Mouse (Mus musculus) lung, postnatal 25 days (tissue): ENCODE results near the gene Nrxn1.

Experiments used
- DNase-seq: peaks from one replicate; pipeline ENCODE4 v3.0.0; 2022; ENCODE audit warnings: low spot score

The Nrxn1 gene

DNA sequence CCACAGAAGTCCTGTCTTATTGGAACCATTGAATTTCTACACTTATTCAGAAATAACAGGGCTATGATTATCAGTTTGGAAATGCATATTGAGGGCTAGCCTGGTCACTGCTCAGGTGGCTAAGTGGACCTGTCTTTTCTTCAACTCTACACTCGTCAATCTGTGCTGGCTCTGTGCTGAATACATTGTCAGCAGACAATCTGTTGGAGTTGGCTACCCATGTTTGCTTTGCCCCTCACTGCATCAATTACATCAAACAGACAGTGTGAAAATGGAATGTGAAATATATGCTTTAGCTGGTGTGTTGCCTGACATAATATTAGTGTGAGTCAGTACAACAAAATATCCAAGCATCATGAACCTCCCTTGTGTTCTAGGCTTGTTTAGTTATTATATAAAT is 438.4 kb downstream of the Nrxn1 start:
- DNase-seq = no peak

DNA sequence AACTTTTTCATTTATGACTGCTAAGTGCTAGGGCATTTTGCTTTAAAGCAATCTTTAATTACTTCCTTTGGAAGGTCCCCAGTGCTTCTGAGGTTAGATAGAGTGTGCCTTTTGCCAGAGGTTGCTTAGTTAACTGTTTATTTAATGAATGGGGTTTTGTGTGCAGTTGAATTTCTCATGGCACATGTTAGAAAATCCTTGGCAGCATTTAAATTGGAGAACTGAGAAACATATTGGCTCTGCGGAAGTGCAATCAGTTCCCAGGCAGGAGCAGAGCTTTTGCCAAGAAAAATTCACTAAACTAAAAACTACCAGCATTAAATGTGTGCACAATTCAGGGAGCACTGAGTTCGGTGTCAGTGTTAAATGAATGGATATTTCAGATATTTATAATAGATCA is 439.5 kb downstream of the Nrxn1 start:
- no peak for DNase-seq

DNA sequence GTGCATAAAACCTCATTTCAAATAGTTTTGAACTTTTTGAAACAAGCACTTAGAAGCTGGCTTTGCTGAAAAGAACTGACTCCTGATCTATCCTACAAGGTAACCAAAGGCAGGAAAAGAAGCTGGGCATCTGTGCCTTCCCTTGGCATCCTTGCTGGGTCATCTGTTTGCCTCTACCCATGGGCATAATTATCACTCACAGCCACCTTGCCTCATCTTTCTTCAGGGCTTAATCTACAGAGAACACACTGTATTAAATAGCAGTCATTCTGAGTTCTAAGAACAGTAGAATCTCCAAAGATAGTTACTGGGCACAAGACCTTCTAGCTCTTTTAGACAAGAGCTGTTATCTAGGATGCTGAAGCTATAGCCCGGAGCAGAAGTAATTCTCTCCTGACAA is 442.6 kb downstream of the Nrxn1 start:
- DNase-seq = no peak

DNA sequence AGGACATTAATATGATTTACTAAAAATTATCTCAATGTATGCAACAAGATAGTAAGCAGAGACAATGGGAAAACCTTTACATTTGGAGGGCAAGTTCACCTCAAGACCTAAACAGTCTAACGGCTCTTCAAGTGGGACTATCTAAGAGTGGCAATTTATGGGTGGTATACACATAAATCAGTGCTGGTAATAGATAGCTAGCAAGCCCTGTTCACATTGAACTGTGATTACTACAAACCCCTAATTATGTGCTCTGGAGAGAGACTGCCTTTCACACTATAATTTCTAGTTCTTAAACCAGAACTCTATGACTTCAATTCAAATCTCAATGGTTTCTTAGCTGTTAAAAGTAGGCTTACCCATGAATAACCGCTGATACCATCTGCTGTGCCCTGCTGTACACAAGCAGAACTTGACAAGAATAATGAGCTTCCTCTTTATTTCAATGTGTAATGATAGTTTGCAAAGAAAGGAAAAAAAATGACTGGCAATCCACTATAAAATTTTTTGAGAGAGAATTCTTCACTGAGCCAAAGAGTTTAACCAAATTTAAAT is 453.8 kb downstream of the Nrxn1 start:
- DNase-seq = no peak

DNA sequence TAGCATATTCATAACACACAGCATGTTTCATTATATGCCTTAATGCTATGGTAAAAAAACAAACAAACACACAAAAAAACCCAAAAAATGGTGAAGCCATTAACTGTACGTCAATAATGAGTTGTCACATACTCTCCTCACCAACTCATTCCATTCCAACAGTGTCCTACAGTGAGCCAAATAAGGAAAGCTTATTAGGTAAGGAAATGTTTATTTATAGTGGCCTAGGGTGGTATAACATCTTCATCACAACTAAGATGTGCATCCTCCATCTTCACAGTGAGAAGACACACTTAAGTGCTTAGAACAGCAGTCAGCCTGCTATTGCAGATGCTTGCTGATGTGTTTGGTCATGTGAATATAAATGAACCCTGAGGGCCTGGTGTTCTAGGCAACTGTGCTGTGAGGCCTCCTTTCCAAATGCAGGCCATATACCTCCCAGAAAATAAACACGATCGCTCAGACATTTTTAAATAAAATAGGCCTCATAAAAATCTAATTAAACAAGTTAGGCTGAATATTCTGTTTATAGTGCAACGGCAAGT is 454.6 kb downstream of the Nrxn1 start:
- no peak for DNase-seq

DNA sequence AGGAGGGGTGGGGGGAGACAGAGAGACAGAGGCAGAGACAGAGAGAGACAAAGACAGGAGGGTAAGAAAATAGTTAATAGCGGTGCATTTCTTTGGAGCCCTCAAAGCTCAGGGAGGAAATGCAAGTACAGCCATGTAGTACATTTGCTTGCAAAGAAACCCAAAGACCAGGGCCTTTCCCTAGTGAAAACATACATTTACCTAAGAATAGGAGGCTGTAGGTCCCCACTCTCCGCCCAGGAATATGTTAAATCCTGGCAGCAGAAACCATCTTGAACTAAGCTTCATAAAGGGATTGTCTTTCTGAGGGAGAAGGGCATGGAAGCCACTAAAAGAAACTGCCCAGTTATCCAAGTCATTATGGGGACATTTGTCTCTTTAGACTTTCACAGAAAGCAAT is 461.5 kb downstream of the Nrxn1 start:
- DNase-seq = no peak

DNA sequence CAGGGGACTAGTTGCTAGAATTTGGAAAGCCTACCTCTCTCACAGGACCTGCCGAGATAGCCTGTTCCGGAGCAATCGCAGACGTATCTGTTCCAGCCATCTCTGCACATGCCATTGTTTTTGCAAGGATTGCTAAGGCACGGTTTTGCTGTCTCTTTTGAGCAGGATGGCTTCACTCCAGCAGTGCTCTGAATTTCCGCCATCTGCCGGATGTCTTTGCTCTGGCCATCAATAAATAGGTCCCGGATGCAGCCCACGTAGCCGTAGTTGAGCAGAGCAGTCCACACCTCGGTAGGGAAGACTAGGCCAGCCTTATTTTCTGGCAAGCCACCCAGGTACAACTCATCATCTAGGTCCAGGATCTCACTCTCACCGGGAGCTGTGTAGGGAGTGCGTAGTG is 463.0 kb downstream of the Nrxn1 start:
- no peak for DNase-seq

DNA sequence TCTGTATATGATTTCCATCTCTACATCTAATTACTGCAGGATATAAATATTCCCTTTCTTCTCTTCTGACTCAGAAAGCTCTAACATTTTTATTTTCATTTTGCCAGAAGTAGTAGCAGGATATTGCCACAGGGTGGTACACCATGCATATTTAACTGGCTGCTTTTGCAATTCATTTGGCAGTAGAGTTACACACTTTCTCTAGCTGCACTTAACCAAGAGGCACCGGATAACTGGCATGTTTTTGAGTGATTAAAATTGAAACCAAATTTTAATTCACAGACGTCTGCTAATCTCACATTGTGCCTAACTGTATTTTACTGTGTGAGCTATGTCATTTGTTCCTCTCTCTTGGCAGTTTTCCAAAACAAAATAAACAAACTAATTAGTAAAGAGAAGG is 464.4 kb downstream of the Nrxn1 start:
- no peak for DNase-seq

DNA sequence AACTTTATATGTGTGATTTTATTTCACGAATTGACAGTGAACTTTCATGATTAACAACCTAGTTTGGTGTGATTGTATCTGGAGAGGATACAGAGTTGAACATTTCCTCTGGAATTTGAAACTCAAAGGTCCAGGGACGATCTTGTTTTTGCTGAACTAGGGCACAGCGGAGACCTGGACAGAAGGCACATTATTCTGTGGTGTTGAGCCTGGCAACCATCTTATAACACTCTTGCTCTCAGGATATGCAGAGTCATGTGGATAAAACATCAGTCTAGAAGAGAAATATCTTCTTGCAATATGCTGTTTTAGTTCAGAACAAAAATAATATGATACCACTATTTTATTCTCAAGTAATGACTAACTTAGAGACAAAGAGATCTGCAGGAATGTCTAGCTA is 464.9 kb downstream of the Nrxn1 start:
- no peak for DNase-seq

DNA sequence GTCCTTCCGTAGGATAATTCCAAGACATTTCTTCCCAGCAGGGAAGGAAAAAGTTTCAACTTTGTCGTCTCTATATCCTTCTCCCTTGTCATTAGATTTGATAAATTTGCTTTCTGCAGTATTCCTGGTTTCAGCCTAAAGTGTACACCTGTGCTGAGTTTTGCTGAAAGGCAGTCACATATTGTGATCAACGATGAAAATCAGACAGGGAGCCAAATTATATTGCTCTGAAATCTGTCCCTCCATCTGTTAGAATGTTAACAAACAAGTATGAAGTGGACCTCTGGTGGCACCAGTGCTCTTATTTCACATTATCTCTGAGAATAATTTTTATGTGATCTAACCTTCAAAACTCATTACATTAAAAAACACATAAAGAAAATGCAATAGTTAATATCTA is 465.5 kb downstream of the Nrxn1 start:
- no peak for DNase-seq

DNA sequence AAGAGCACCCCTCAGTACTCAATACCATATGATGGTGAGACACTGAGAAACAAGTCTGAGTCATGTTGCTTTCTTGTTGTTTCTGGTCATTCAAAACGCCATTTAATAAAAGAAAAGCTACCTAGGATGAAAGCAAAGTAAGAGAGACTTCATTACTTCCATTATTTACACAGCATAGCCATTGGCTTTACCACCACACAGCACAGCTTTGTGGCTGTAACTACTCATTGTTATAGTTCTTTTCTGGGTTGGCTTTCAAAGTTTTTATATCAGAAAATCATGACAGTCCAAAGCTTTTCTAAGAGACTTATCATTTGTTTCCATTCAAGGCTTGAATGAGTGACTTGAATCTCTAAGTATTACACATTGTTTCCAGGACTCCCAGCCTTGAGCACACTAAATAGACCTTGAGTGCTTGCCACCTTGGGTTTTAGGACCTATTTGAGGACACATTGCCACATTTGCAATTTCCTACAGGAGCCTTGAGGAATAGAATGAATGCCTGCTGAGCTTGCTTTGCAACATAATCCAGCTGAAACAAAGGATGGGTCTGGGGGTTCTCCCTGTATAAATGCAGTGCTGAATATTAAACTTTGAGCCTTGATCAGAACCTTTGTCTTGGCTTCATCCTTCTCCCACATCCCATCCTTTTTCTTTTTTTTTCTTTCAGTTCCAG is 468.1 kb downstream of the Nrxn1 start:
- no peak for DNase-seq

DNA sequence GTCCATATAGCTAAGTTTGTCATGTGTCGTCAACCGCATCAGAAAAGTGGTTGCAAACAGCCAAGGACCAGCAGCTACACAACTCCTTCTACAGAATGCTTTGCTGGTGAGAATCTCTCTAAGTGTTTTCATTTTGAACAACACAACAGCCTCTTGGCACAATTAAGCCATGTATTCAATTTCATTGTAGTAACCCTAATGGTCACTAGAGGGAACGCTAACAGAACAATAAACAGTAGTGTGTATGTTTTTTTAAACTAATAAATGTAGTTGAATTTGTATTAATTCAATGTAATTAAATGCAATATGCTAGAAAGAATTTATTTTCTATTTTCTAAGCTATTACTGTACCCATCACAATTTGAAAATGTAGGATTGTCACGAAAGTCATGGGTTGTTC is 471.0 kb downstream of the Nrxn1 start:
- DNase-seq = no peak

DNA sequence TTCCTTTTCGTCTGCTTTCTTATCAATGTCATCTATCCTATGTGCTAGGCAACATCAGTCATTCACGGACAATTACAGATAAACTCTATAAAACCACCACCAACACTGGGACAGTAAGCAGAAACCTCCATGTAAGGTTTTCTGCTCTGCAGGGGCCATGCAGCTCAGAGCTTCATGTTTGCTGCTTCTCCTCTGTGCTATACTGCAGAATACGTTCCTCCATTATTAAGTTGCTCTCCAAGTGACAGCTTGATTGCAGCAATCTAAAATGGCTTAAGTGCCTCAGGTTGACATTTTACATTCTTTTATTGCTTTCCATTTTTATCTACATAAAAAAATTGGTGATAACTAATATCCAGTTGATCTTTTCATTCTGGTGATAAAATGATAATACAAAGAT is 477.9 kb downstream of the Nrxn1 start:
- DNase-seq = no peak

DNA sequence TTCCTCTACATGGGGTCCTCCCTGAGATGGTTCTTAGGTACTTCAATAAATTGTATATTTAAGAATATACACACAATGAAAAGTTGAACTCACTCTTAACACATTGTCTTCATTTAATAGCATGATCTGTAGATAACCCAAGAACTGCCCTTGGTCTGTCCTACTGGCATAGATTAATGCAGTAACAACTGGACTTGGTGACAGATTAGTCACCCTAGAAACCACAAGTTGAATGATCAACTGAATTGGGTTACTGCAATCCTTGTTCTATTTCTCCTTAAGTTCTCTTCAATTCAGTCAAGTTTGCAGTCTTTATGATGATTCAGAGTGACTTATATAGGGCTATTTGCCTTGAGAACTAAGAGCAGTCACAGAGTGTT is 485.5 kb downstream of the Nrxn1 start:
- no peak for DNase-seq

DNA sequence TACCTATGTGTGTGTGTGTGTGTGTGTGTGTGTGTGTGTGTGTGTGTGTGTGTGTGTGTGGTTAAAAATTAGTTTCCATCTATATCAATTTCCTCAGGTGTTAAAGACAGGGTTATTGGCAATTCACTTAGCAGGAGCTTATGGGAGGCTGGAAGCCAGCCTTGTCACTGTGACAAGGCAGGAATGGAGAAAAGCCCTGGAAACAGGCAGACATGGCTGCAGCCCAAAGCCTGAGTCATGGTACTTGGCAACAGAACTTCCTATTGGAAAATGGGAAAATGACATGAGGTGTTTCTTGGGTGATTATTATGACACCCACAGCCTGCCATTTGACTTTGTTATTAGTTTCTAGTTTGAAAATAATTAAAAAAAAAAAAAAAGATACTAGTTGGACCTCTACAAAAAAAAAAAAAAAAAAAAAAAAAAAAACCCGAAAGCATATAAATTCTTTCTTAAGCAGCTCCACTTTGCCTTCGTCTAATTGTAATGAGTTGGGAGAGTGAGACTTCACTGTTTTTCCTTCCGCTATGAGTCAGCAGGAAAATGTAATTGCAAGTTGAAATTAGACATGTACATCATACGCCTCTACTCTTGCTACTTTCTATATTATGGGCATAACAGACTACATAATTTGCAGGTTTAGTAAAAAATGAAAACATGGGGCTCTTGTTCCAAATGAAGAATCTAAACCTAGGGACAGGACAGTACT is 486.0 kb downstream of the Nrxn1 start:
- no peak for DNase-seq

DNA sequence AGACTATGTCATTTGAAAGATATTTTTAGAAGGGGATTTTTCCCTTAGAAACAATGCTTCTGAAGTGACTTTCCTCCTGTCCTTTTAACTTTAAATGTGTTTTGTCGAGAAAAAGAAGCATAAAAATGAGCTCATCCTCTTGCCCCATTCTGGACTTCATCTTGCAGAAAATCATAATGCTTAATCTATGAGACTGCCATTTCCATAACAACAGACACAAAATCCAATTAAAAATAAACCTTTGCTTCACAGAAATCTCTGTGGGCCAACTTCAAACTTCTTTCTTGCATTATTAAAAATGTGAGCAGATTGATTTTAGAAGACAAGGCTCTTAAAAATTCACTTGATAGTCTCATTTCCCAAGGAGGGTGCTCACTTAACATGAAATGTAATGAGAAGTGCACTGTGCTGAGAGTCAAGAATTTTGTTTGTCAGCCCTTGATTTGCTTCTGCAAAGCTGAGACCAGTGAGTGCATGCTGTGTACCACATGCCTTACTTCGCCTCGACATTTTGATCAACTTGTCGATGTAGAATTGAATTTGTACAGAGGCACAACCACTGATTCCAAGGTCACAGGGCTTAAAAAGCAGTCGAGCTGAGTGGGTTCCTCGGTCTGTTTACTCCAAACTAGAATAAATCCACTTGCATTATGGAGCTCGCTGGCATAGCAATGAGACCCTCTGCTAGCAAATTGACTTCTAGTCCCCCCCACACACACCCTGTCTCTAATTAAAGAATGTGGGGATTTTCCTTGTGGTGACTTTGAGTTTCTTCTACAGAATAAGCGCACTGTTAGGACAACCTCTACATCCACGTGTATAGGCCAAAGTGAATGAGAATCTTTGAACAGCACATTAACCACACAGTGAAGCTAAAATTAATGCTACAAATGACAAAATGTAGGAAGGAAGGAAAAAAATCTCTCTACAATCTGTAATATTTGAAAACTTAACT is 493.0 kb downstream of the Nrxn1 start:
- DNase-seq = no peak

DNA sequence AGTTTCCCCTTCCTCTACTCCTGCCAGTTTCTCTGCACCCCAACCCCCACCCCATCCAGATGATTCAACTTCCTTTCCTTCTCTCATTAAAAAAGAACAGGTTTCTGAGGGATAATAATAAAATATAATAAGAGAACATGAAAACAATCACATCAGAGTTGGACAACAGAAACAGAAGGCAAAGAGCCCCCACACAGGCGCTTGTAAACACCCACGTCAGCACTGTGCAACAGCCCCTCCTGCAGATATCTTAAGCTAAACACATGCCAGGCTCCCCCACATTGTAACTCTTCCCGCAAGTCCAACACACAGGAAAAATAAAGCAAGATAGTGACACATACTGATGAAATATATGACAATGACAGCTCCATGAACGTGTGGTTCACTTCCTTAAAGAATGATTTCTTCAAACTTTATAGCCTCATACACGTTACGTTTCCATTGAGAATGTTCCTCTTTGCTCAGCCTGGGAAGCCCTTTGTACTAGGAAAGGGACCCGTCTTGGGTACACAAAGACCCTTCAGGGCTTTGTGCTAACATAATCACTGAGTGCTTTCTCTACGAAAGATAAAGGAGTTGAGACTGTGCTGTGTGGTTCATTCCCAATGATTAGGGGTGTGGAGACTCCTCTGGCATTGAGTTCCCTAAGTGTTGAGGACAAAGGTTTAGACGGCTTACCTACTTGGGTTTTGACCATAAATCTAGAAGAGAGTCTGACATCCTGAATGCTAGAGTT is 497.9 kb downstream of the Nrxn1 start:
- no peak for DNase-seq

DNA sequence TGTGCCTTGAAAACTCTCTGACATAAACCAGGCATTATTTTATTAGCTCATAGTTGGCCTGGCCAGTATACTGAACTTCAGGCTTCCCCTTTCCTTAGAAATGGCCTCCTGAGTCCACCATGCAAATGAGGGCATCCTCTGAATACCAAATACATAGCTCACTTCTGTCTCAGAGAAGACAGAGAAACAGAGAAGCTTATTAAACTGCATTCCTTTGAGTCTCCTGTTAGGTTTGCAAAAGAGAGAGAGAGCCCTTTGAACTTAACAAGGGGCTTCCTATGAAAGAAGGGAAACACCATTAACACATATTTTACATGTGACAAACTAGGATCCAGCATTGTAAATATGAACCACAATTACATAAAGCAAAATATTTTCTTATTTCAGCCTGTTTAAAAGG is 506.0 kb downstream of the Nrxn1 start:
- DNase-seq = no peak

DNA sequence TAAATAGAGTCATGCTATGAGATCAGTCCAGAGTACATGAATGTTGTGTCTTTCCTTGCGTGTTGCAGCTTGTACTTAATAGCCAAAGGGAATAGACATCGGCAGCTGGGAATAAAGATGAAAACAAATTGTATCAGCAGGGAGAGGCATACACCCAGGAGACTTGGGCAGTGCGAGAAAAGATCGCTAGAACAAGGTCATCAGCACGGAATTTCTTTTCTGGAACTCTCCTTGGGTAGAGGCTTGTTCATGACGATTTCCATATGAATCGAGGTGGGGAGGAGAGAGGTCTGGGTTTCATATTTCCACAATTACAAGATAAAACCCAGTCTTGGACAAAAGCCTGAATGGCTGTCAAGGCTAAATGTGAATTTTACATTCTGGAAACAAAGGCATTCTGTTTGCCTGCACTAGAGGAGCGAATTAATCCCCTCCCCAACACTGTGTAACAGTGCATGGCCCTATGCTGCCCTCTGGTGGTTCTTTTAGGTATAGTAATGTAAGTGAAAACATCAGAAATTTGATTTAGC is 508.1 kb downstream of the Nrxn1 start:
- DNase-seq = peak; percentile 34

DNA sequence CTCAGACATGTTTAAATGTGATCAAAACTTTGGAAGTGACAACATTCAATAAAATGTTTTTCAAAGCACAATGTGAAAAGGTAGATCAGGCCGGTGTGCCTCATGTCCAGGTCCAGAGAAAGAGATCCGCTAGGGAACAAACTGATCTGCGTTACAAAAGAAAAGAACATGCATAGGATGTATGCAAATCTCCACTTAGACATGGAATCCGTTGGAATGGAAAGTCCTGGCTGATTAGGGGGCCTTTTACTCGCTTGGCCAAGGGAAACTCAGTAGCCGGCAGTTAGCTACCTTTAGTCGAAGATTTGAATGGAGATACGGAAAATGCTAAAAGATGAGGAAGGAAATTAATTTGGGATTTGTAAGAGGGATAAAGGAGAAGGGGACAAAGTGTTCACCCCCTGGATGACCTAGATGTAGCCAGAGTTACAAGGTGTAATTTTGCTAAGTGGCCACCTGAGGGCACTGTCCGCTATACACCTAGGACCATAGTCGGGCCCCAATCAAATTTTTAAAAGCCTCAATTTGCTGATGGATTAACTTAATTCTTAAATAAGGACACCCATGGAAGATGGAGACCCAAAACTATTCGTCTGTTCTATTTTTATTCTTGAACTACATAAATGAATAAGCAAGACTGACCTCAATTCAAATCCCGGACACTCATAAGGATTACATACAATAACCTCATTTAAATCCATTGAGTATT is 508.9 kb downstream of the Nrxn1 start:
- DNase-seq = no peak

DNA sequence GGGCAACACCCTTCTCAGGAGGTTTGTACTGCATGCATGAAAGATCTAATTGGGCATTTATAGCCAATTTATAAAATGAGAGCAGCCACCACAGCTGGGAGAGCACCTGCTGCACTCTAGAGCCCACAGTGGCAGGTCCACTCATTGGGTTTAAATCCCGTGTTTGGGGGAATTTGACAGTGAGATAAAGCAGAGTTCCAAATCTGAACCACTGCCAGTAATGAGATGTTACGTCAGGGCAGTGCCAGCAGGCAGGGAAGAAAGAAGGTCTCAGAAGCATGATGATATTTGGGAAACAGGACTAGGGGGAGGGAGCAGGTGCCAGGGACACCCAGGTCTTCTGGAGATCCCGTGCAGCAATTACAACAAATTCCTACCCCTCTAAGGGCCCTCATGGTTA is 509.7 kb downstream of the Nrxn1 start:
- no peak for DNase-seq
